ENCODE assay signal across 9 mouse cellular contexts in genomic region chr12:75951328-75951727, GRCm38 (mm10).
DNase-seq lines count a peak whose midpoint lies in the region; ATAC-seq and TF ChIP-seq lines count a peak whose summit lies in the region.
"Had no signal": no experiment of that assay in that cellular context is flagged by ENCODE, and none has a peak within 500 bp of the region (broad histone marks: within the 10 kb centered on the region; RNA-seq: fewer than 3 reads in every experiment).

No protein-coding gene starts in this region.

- intact Hi-C loops in left cerebral cortex, postnatal 36 days (cut with DNase I) = no loop called here

- no peaks in the 10 kb centered on the region for H3K9me3 ChIP-seq in liver, postnatal 0 days (ENCODE audit: low read length)
- no peaks in the 10 kb centered on the region for H3K9me3 ChIP-seq in stomach, postnatal 0 days (ENCODE audit: control insufficient read depth, low read length)
- H3K9me3 ChIP-seq: neural tube, embryonic 12.5 days had no signal

- no peaks in the 10 kb centered on the region for H3K4me1 ChIP-seq in liver, postnatal 0 days (ENCODE audit: insufficient read depth)
- no peaks in the 10 kb centered on the region for H3K4me1 ChIP-seq in stomach, postnatal 0 days (replicated peaks; ENCODE audit: control insufficient read depth, insufficient read depth)
- H3K4me1 ChIP-seq: neural tube, embryonic 12.5 days had no signal

- no peak overlapping the region for H3K4me3 ChIP-seq in liver, postnatal 0 days (ENCODE audit: low read depth, low read length)
- H3K4me3 ChIP-seq in stomach, postnatal 0 days (ENCODE audit: low read depth, low read length) = no peak overlapping the region
- H3K4me3 ChIP-seq: neural tube, embryonic 12.5 days had no signal

- no peak for TF ChIP-seq EP300 in liver, postnatal 0 days (IDR thresholded peaks at IDR 0.05; ENCODE audit: low read depth)
- TF ChIP-seq EP300 in stomach, postnatal 0 days (optimal IDR thresholded peaks at IDR 0.05) = no peak

- TF ChIP-seq CTCF in liver, postnatal 0 days (IDR thresholded peaks at IDR 0.05; ENCODE audit: low read depth) = peak; percentile 78
- peak; percentile 79 for TF ChIP-seq CTCF in stomach, postnatal 0 days (IDR thresholded peaks at IDR 0.05; ENCODE audit: low read depth)

- no peak for ATAC-seq in cerebellum, adult (ENCODE audit: insufficient number of reproducible peaks, low FRiP score, low TSS enrichment)
- no peak for ATAC-seq in liver, postnatal 0 days
- ATAC-seq in stomach, postnatal 0 days (ENCODE audit: low FRiP score, low TSS enrichment) = no peak

- no peak overlapping the region for H3K9ac ChIP-seq in liver, postnatal 0 days (replicated peaks)
- H3K9ac ChIP-seq in stomach, postnatal 0 days (ENCODE audit: low read length) = no peak overlapping the region
- H3K9ac ChIP-seq: neural tube, embryonic 12.5 days had no signal

- no peak overlapping the region for H3K27ac ChIP-seq in liver, postnatal 0 days (ENCODE audit: low read depth)
- H3K27ac ChIP-seq in stomach, postnatal 0 days (replicated peaks) = no peak overlapping the region
- H3K27ac ChIP-seq: neural tube, embryonic 12.5 days had no signal

- WGBS in liver, postnatal 0 days (ENCODE audit: insufficient replicate concordance) = 49% methylated on average over 5 of the region's 5 CpGs
- 60% methylated on average over 5 of the region's 5 CpGs for WGBS in stomach, postnatal 0 days

- H3K27me3 ChIP-seq in liver, postnatal 0 days (ENCODE audit: insufficient read depth, low read length) = no peaks in the 10 kb centered on the region
- no peaks in the 10 kb centered on the region for H3K27me3 ChIP-seq in stomach, postnatal 0 days (ENCODE audit: control insufficient read depth, insufficient read depth, low read length)
- H3K27me3 ChIP-seq: neural tube, embryonic 12.5 days had no signal

- DNase-seq in cerebellum, adult 11 months = peak; percentile 23
- DNase-seq in left cerebral cortex, adult 18-20 months (ENCODE audit: low spot score in 2 of 2) = peak; percentile 19 to 54
- no peak for DNase-seq in left cerebral cortex, postnatal 36 days (ENCODE audit: low spot score in 2 of 2)
- DNase-seq in adrenal gland, adult 18-20 months (ENCODE audit: low spot score in 2 of 2) = peak; percentile 45 to 51
- DNase-seq in embryo, embryonic 11.5 days (ENCODE audit: low read depth, low spot score) = peak; percentile 1
- peak; percentile 56 for DNase-seq in liver, postnatal 0 days
- peak; percentile 51 for DNase-seq in stomach, postnatal 0 days (ENCODE audit: low spot score)

- H3K36me3 ChIP-seq in liver, postnatal 0 days (replicated peaks; ENCODE audit: insufficient read depth, low read length) = peaks cover 28% of the 10 kb centered on the region
- peaks cover 8% of the 10 kb centered on the region; the same call in 1 of the 2 replicates for H3K36me3 ChIP-seq in stomach, postnatal 0 days (ENCODE audit: control insufficient read depth, insufficient read depth, low read length)

- no peak overlapping the region for H3K4me2 ChIP-seq in liver, postnatal 0 days (ENCODE audit: low read depth, low read length)
- no peak overlapping the region for H3K4me2 ChIP-seq in stomach, postnatal 0 days (replicated peaks; ENCODE audit: low read depth)
- H3K4me2 ChIP-seq: neural tube, embryonic 12.5 days had no signal

Comparison
In these comparisons a context has a peak if more than half of its experiments do, and no peak if none do; other contexts are left out.
1. DNase-seq: peak in cerebellum, adult 11 months (single experiment), left cerebral cortex, adult 18-20 months (2 of 2), adrenal gland, adult 18-20 months (2 of 2), embryo, embryonic 11.5 days (single experiment), liver, postnatal 0 days (single experiment) and stomach, postnatal 0 days (single experiment); none in left cerebral cortex, postnatal 36 days (0 of 2).